Mouse (Mus musculus) ES-E14 (cell line): ENCODE results near the gene Malrd1.

ENCODE experiments used
- CHD2 ChIP-seq: IDR thresholded peaks from 2 replicates; pipeline ENCODE4 v1.6.1; 2014; ENCODE audit warnings: mild to moderate bottlenecking, low read depth, low read length, inconsistent platforms
- HCFC1 ChIP-seq: IDR thresholded peaks from 2 replicates; pipeline ENCODE4 v1.6.1; 2012; ENCODE audit warnings: low read length, inconsistent platforms, borderline replicate concordance; ENCODE audit not compliant: insufficient read depth
- MAFK ChIP-seq: IDR thresholded peaks from 2 replicates; pipeline ENCODE4 v1.6.1; 2014; ENCODE audit warnings: mild to moderate bottlenecking, low read depth, low read length, inconsistent platforms; ENCODE audit not compliant: insufficient read depth
- ZC3H11A ChIP-seq: IDR thresholded peaks from 2 replicates; pipeline ENCODE4 v1.6.1; 2012; ENCODE audit warnings: low read depth, mild to moderate bottlenecking, inconsistent platforms, low read length, borderline replicate concordance
- ZNF384 ChIP-seq: IDR thresholded peaks from 2 replicates; pipeline ENCODE4 v1.6.1; 2012; ENCODE audit warnings: low read depth, low read length, inconsistent platforms

DNA sequence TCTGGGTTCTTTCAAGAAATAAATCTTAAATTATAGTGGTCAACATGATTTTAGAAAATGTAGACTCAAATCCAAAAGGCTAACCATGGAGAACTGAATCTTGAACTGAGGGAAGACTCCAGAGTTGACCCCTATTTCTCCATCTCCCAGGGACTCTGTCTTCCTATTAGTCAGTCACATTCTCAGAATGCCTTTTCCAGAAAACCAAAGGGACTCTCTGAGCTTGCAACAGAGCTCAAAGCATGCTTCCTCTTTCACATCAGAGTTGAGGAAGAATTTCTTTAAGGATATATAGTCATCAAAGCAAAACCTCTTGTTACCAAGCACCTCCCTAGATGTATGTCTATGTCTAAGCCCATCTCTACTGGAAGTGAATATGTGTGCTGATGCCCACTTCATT, 686.5 kb downstream of the Malrd1 start:
- no peak for TF ChIP-seq ZC3H11A
- no peak for TF ChIP-seq CHD2
- no peak for TF ChIP-seq HCFC1
- no peak for TF ChIP-seq ZNF384
- no peak for TF ChIP-seq MAFK
